Mouse (Mus musculus): ENCODE data around the gene Lpp.

- TF ChIP-seq CTCF (IDR thresholded peaks at IDR 0.05; ENCODE audit: low read depth, low read length): no peak
- no peak for TF ChIP-seq GATA1 (IDR thresholded peaks at IDR 0.05; ENCODE audit: borderline replicate concordance, low read length)
- no peak for TF ChIP-seq POLR2AphosphoS5 (IDR thresholded peaks at IDR 0.05; ENCODE audit: insufficient replicate concordance, low read depth, low read length)
These were observed 71.1 kb downstream of the Lpp start for GRCm38 (mm10) chr16:24464436-24464835.
